Mouse (Mus musculus): ENCODE data around the gene Mgp. TPM values are rescaled to one million over a fixed set of nuclear protein-coding genes. Genes with fewer than 3 reads are reported as not detected.
A peak's percentile ranks its signal among the peaks of the same experiment; 100 is the strongest.

Gene Mgp
- polyA plus RNA-seq, 1 experiment from 2014 or later = 5.0 TPM

DNA sequence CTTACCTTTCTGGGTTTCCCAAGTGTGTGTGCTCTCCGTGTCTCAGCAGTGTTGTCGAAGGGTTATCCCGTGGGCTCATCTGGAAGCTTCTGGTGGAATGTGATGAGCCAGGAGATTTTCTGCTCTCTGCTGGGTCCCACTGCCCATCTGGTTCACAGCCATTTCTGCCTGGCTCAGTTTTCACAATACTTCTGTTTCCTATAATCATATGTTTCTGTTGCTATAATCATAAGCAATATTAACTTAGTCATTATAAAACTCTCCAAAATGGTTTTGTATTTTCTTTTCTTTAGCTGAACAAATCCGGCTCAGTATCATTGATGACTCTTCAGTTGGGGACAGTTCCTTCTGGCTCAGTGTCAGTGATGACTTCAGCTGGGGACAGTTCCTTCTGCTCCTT is 40.3 kb downstream of the Mgp start, which contains the start of gene Smco3:
Gene Smco3, minus strand, starts transcription at position 101 of the 400 bp plus-strand sequence.
- Histone ChIP-seq H3K4me3 (ENCODE audit: low read depth, low read length) (no peak within 1 kb of the TSS), H3K9me3 (replicated peaks; ENCODE audit: control insufficient read depth, low read length) (no peaks in the 10 kb centered on the region), H3K27ac (ENCODE audit: low read depth, low read length) (no peak within 1 kb of the TSS), H3K36me3 (ENCODE audit: control insufficient read depth, insufficient read depth, low read length) (no peaks in the 10 kb centered on the region), H3K4me2 (ENCODE audit: low read length) (no peak within 1 kb of the TSS), H3K9ac (ENCODE audit: low read length) (no peak within 1 kb of the TSS), H3K4me1 (ENCODE audit: control insufficient read depth, insufficient read depth, low read length) (no peaks in the 10 kb centered on the region), H3K27me3 (replicated peaks; ENCODE audit: control insufficient read depth, insufficient read depth, low read length) (no peaks in the 10 kb centered on the region)
- 65% methylated on average over 4 of the region's 4 CpGs for WGBS
- no peak for DNase-seq (ENCODE audit: low spot score)
- ATAC-seq = no peak

DNA sequence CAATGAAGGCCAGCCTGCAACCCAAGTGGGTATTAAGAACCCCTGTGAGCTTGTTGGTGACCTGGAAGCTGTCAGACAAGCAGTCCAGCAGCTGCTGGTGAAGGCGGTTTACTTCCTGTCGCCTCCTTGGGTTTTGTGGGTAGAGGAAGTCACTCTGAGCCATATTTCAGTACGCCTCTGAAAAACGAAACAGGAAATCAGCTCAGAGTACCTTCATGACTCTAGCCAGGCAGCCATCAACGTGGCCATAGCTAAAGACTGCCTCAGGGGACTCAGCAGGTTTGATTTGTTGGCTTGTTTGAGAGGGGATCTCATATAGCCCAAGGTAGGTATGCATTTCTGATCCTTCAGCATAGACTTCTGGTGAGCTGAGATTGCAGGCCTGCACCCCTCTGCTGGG is 43.9 kb downstream of the Mgp start:
- ATAC-seq (no peak), DNase-seq (ENCODE audit: low spot score) (no peak)
- peaks cover 5% of the 10 kb centered on the region; the same call in 1 of the 2 replicates for H3K4me1 ChIP-seq (ENCODE audit: control insufficient read depth, insufficient read depth, low read length)
- WGBS = 77% methylated on average over 5 of the region's 5 CpGs
- no peaks in the 10 kb centered on the region for H3K27me3 ChIP-seq (replicated peaks; ENCODE audit: control insufficient read depth, insufficient read depth, low read length)
- no peaks in the 10 kb centered on the region for H3K9me3 ChIP-seq (replicated peaks; ENCODE audit: control insufficient read depth, low read length)
- H3K9ac ChIP-seq (ENCODE audit: low read length) = no peak overlapping the region
- H3K36me3 ChIP-seq (ENCODE audit: control insufficient read depth, insufficient read depth, low read length) = no peaks in the 10 kb centered on the region
- no peak overlapping the region for H3K27ac ChIP-seq (ENCODE audit: low read depth, low read length)
- no peak overlapping the region for H3K4me3 ChIP-seq (ENCODE audit: low read depth, low read length)
- H3K4me2 ChIP-seq (ENCODE audit: low read length) = no peak overlapping the region

DNA sequence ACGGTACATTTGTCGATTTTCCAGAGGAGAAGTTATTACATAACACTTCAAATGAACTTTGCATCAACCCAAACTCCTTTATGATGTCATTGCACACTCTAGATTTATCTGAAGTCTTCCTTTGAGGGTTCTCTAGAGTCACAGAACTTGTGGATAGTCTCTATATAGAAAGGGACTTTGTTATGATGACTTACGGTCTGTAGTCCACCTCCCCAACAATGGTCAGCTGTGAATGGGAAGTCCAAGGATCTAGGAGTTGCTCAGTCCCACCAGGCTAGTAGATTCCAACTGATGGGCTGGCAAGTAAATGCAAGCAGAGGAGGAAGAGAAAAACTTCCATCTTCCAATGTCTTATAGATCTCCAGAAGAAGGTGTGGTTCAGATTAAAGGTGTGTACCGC is 46.9 kb downstream of the Mgp start:
- DNase-seq (ENCODE audit: low spot score) (no peak), ATAC-seq (no peak; the same call in 1 of the 2 replicates)
- H3K27ac ChIP-seq (ENCODE audit: low read depth, low read length) = peak overlapping the region; percentile 80
- no peaks in the 10 kb centered on the region for H3K9me3 ChIP-seq (replicated peaks; ENCODE audit: control insufficient read depth, low read length)
- H3K4me2 ChIP-seq (ENCODE audit: low read length) = peak overlapping the region; percentile 67
- H3K9ac ChIP-seq (ENCODE audit: low read length) = peak overlapping the region; percentile 68
- H3K36me3 ChIP-seq (ENCODE audit: control insufficient read depth, insufficient read depth, low read length) = peaks cover 16% of the 10 kb centered on the region
- H3K4me3 ChIP-seq (ENCODE audit: low read depth, low read length) = peak overlapping the region; percentile 100
- 36% methylated on average over 4 of the region's 4 CpGs for WGBS
- peaks cover 5% of the 10 kb centered on the region; the same call in 1 of the 2 replicates for H3K4me1 ChIP-seq (ENCODE audit: control insufficient read depth, insufficient read depth, low read length)
- H3K27me3 ChIP-seq (replicated peaks; ENCODE audit: control insufficient read depth, insufficient read depth, low read length) = no peaks in the 10 kb centered on the region

DNA sequence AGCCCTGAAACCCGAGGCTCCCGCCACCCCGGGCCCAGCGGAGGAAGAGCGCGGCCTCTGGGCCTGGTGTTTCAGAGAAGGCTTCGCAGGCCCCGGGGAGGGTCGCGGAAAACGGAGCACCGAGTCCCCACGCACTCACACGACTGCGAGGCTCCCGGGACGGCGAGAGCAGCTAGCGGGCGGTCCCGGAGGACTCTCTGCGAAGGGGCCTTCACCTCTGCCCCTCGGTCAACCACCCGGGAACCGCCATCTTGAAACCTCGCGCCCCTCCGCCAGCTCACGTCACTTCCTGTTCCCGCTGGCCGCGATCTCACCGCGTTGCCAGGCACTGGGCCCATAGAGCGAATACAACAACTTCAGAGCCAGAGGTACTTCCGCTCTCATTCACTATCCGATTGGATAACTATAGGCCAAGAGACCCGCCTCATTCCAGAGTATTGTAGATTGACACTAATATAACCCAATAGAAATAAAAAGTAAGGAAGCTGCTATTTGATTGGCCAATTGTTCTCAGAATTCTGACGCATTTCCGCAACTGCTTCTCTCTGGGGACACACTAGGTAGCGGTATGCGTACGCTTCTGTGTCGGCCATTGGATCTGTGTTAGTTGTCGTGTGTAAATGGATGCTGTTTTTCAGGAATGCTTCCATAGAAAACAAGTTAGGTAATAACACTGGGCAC is 47.6 kb downstream of the Mgp start, which contains the start of gene Wbp11:
Gene Wbp11, minus strand, starts transcription at position 353 of the 681 bp plus-strand sequence.
- no peaks in the 10 kb centered on the region for H3K27me3 ChIP-seq (replicated peaks; ENCODE audit: control insufficient read depth, insufficient read depth, low read length)
- DNase-seq (ENCODE audit: low spot score) = peak; percentile 99
- H3K9me3 ChIP-seq (replicated peaks; ENCODE audit: control insufficient read depth, low read length) = no peaks in the 10 kb centered on the region
- peak within 1 kb of the TSS; percentile 67 for H3K4me2 ChIP-seq (ENCODE audit: low read length)
- H3K9ac ChIP-seq (ENCODE audit: low read length) = peak within 1 kb of the TSS; percentile 96
- peak; percentile 100 for ATAC-seq
- peak within 1 kb of the TSS; percentile 100 for H3K4me3 ChIP-seq (ENCODE audit: low read depth, low read length)
- peak within 1 kb of the TSS; percentile 80 for H3K27ac ChIP-seq (ENCODE audit: low read depth, low read length)
- WGBS = under 1% methylated on average over 38 of the region's 45 CpGs
- H3K4me1 ChIP-seq (ENCODE audit: control insufficient read depth, insufficient read depth, low read length) = peaks cover 5% of the 10 kb centered on the region; the same call in 1 of the 2 replicates
- peaks cover 18% of the 10 kb centered on the region for H3K36me3 ChIP-seq (ENCODE audit: control insufficient read depth, insufficient read depth, low read length)

DNA sequence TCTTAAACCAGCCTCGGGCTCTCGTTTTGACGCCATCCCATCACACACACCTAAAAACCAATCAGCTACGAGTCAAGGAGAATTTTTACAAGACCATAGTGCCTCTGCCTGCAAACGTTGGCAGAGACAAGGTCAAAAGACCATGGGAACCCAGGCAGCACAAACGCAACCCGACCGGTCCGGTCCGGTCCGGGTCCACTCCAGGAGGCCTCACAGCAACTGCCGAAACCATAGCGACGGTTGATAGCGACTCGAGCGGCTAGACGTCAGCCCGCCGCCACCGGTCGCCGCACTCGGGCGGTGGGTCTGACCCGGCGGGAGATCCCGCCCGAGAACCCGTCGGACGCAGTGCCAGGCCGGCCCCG is 48.1 kb downstream of the Mgp start, which contains the start of gene BC049715:
Gene BC049715, plus strand, starts transcription at position 111 of the 365 bp plus-strand sequence.
- Histone ChIP-seq H3K4me2 (ENCODE audit: low read length) (peak within 1 kb of the TSS; percentile 67), H3K4me1 (ENCODE audit: control insufficient read depth, insufficient read depth, low read length) (peaks cover 5% of the 10 kb centered on the region; the same call in 1 of the 2 replicates), H3K27ac (ENCODE audit: low read depth, low read length) (peak within 1 kb of the TSS; percentile 80), H3K9ac (ENCODE audit: low read length) (peak within 1 kb of the TSS; percentile 96), H3K36me3 (ENCODE audit: control insufficient read depth, insufficient read depth, low read length) (peaks cover 23% of the 10 kb centered on the region), H3K4me3 (ENCODE audit: low read depth, low read length) (peak within 1 kb of the TSS; percentile 100), H3K9me3 (replicated peaks; ENCODE audit: control insufficient read depth, low read length) (no peaks in the 10 kb centered on the region), H3K27me3 (replicated peaks; ENCODE audit: control insufficient read depth, insufficient read depth, low read length) (no peaks in the 10 kb centered on the region)
- WGBS = 1% methylated on average over 34 of the region's 34 CpGs
- DNase-seq (ENCODE audit: low spot score) = no peak
- ATAC-seq = no peak

DNA sequence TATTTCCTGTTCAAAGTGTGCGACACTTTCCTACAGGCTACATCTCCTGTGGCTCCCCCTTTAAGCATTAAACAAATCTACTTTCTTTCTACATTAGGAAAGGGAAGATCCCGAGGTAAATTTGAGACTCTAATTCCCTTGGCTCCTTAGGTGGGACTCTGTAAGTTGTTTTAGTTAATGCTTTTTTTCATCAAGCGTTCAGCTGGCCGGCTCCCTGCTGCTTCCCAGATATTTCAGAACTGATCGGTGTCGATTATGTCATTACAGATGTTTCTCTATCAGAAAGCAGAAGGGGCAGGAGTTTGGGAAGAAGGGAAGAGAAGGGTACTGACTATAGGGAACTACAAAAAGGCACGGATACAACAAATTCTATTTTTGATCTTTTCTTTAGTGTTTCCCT is 48.5 kb downstream of the Mgp start:
- H3K36me3 ChIP-seq (ENCODE audit: control insufficient read depth, insufficient read depth, low read length) = peaks cover 27% of the 10 kb centered on the region
- H3K4me2 ChIP-seq (ENCODE audit: low read length) = peak overlapping the region; percentile 59
- H3K27ac ChIP-seq (ENCODE audit: low read depth, low read length) = no peak overlapping the region
- DNase-seq (ENCODE audit: low spot score) (no peak), ATAC-seq (no peak)
- peaks cover 5% of the 10 kb centered on the region; the same call in 1 of the 2 replicates for H3K4me1 ChIP-seq (ENCODE audit: control insufficient read depth, insufficient read depth, low read length)
- H3K9ac ChIP-seq (ENCODE audit: low read length) = peak overlapping the region; percentile 96
- H3K27me3 ChIP-seq (replicated peaks; ENCODE audit: control insufficient read depth, insufficient read depth, low read length) = no peaks in the 10 kb centered on the region
- 19% methylated on average over 7 of the region's 7 CpGs for WGBS
- H3K4me3 ChIP-seq (ENCODE audit: low read depth, low read length) = peak overlapping the region; percentile 100
- no peaks in the 10 kb centered on the region for H3K9me3 ChIP-seq (replicated peaks; ENCODE audit: control insufficient read depth, low read length)

DNA sequence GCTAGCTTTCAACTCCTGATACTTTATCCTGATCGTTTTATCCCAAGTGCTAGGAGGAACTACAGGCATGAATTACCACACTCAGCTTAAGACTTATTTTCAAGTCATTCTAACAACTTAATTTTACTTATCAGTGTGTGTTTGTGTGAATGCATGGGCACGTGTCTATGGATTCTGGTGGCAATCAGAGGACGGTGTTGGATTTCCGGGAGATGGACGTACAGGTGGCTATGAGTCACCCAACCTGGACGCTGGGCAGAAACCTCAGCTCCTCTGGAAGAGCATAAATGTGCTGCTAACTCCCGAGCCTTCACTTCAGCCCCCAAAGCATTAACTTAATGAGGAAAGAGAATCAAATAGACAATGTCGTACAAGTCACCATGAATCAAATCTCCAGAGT is 50.6 kb downstream of the Mgp start:
- no peak overlapping the region for H3K4me3 ChIP-seq (ENCODE audit: low read depth, low read length)
- H3K4me2 ChIP-seq (ENCODE audit: low read length) = no peak overlapping the region
- 96% methylated on average over 8 of the region's 8 CpGs for WGBS
- H3K36me3 ChIP-seq (ENCODE audit: control insufficient read depth, insufficient read depth, low read length) = peaks cover 48% of the 10 kb centered on the region
- H3K9me3 ChIP-seq (replicated peaks; ENCODE audit: control insufficient read depth, low read length) = no peaks in the 10 kb centered on the region
- no peak overlapping the region for H3K27ac ChIP-seq (ENCODE audit: low read depth, low read length)
- DNase-seq (ENCODE audit: low spot score) = no peak
- no peaks in the 10 kb centered on the region for H3K27me3 ChIP-seq (replicated peaks; ENCODE audit: control insufficient read depth, insufficient read depth, low read length)
- H3K4me1 ChIP-seq (ENCODE audit: control insufficient read depth, insufficient read depth, low read length) = peaks cover 5% of the 10 kb centered on the region; the same call in 1 of the 2 replicates
- H3K9ac ChIP-seq (ENCODE audit: low read length) = no peak overlapping the region
- no peak for ATAC-seq
